Mouse (Mus musculus): ENCODE measurements around the gene 1700086D15Rik. TPM values are rescaled to one million over a fixed set of nuclear protein-coding genes. Genes with fewer than 3 reads are reported as not detected.

1700086D15Rik gene
- polyA plus RNA-seq (2015; fragmentation: Nextera tagmentation; extraction: Ambion mirVana) = 0.36 and 0.55 TPM in 2 replicates

GRCm38 (mm10) chr11:65159791-65160190, at the start of gene 1700086D15Rik:
Gene 1700086D15Rik (minus strand): TSS chr11:65159891.

GRCm38 (mm10) chr11:65162767-65163120, 3.1 kb upstream of the 1700086D15Rik start, which contains the start of gene Arhgap44:
Gene Arhgap44 (minus strand): TSS chr11:65162961.

Other genes with a start within 250 kb of the 1700086D15Rik start
- gene Elac2, start 180.9 kb downstream of the 1700086D15Rik start, polyA plus RNA-seq (2015; fragmentation: Nextera tagmentation; extraction: Ambion mirVana) = 22.8 and 23.3 TPM in 2 replicates
- 28.2 and 29.7 TPM in 2 replicates for gene Arhgap44, start 3.1 kb upstream of the 1700086D15Rik start, polyA plus RNA-seq (2015; fragmentation: Nextera tagmentation; extraction: Ambion mirVana)
- 0.08 and 0.25 TPM in 2 replicates for gene Myocd, start 110.1 kb upstream of the 1700086D15Rik start, polyA plus RNA-seq (2015; fragmentation: Nextera tagmentation; extraction: Ambion mirVana)

All from neural tube, postnatal 0 days (tissue).